Comparison of ENCODE assay signal across 18 mouse cellular contexts in genomic region chr7:116221883-116222282, GRCm38 (mm10).
DNase-seq lines count a peak whose midpoint lies in the region; ATAC-seq and TF ChIP-seq lines count a peak whose summit lies in the region.
"Had no signal": no experiment of that assay in that cellular context is flagged by ENCODE, and none has a peak within 500 bp of the region (broad histone marks: within the 10 kb centered on the region; RNA-seq: fewer than 3 reads in every experiment).

No protein-coding gene starts in this region.

- peak overlapping the region; percentile 31; the same call in 1 of the 2 replicates for H3K4me2 ChIP-seq in heart, embryonic 12.5 days
- H3K4me2 ChIP-seq in kidney, postnatal 0 days (ENCODE audit: low read length), result no peak overlapping the region
- H3K4me2 ChIP-seq: embryonic facial prominence, embryonic 15.5 days; forebrain, embryonic 12.5 days; midbrain, embryonic 12.5 days; neural tube, embryonic 13.5 days had no signal

- no peaks in the 10 kb centered on the region for H3K9me3 ChIP-seq in heart, embryonic 12.5 days (replicated peaks)
- no peaks in the 10 kb centered on the region for H3K9me3 ChIP-seq in kidney, postnatal 0 days (replicated peaks; ENCODE audit: low read length)
- H3K9me3 ChIP-seq: embryonic facial prominence, embryonic 15.5 days; forebrain, embryonic 12.5 days; midbrain, embryonic 12.5 days; neural tube, embryonic 13.5 days had no signal

- peaks cover 63% of the 10 kb centered on the region for H3K4me1 ChIP-seq in heart, embryonic 12.5 days (replicated peaks)
- H3K4me1 ChIP-seq in kidney, postnatal 0 days (replicated peaks; ENCODE audit: insufficient read depth, low read length), result peaks cover 10% of the 10 kb centered on the region

- no peak for TF ChIP-seq CTCF in kidney, postnatal 0 days (IDR thresholded peaks at IDR 0.05; ENCODE audit: low read depth)

- H3K9ac ChIP-seq in heart, embryonic 12.5 days, result no peak overlapping the region
- H3K9ac ChIP-seq in kidney, postnatal 0 days (ENCODE audit: low read depth, low read length), result no peak overlapping the region
- H3K9ac ChIP-seq: embryonic facial prominence, embryonic 15.5 days; forebrain, embryonic 12.5 days; liver, embryonic 14.5 days; midbrain, embryonic 12.5 days; neural tube, embryonic 13.5 days had no signal

- ATAC-seq in heart, embryonic 12.5 days (ENCODE audit: insufficient number of reproducible peaks, low FRiP score), result no peak
- no peak; the same call in 1 of the 2 replicates for ATAC-seq in kidney, postnatal 0 days (replicated peaks; ENCODE audit: low FRiP score, low read depth)
- ATAC-seq in inflammation-experienced regulatory T-cells, adult 6 months, result no peak
- ATAC-seq: Patski had no signal

- DNase-seq in heart, postnatal 10 days, result no peak
- peak; percentile 69 for DNase-seq in kidney, postnatal 0 days (ENCODE audit: low spot score)
- no peak for DNase-seq in kidney, postnatal 36 days
- peak; percentile 4 for DNase-seq in NIH3T3 (ENCODE audit: low read depth)
- peak; percentile 70 for DNase-seq in lung, postnatal 10 days
- DNase-seq in thymus, postnatal 0 days (ENCODE audit: low spot score), result no peak
- DNase-seq: cerebellum, adult 18-20 months; heart, adult 2 months; retina, postnatal 1 day; thymus, postnatal 25 days had no signal

- no peak overlapping the region for H3K27ac ChIP-seq in heart, embryonic 12.5 days (ENCODE audit: poor library complexity, severe bottlenecking)
- H3K27ac ChIP-seq in kidney, postnatal 0 days, result no peak overlapping the region
- H3K27ac ChIP-seq: embryonic facial prominence, embryonic 15.5 days; forebrain, embryonic 12.5 days; heart, adult 2 months; liver, embryonic 14.5 days; midbrain, embryonic 12.5 days; neural tube, embryonic 13.5 days had no signal

- WGBS in heart, embryonic 12.5 days, result 46% methylated on average over 7 of the region's 7 CpGs
- WGBS in kidney, postnatal 0 days, result 19% methylated on average over 7 of the region's 7 CpGs

- H3K4me3 ChIP-seq in heart, embryonic 12.5 days, result no peak overlapping the region
- no peak overlapping the region for H3K4me3 ChIP-seq in kidney, postnatal 0 days (replicated peaks; ENCODE audit: low read depth, low read length)
- H3K4me3 ChIP-seq: embryonic facial prominence, embryonic 15.5 days; forebrain, embryonic 12.5 days; heart, adult 2 months; midbrain, embryonic 12.5 days; neural tube, embryonic 13.5 days had no signal

- peaks cover 7% of the 10 kb centered on the region; the same call in 1 of the 2 replicates for H3K36me3 ChIP-seq in heart, embryonic 12.5 days
- no peaks in the 10 kb centered on the region for H3K36me3 ChIP-seq in kidney, postnatal 0 days (ENCODE audit: insufficient read depth, low read length)
- H3K36me3 ChIP-seq: embryonic facial prominence, embryonic 15.5 days; forebrain, embryonic 12.5 days; midbrain, embryonic 12.5 days; neural tube, embryonic 13.5 days had no signal

- intact Hi-C loops in heart, postnatal 10 days (cut with DNase I), result no loop called here

- no peaks in the 10 kb centered on the region for H3K27me3 ChIP-seq in heart, embryonic 12.5 days (replicated peaks)
- H3K27me3 ChIP-seq in kidney, postnatal 0 days (ENCODE audit: insufficient read depth, low read length), result no peaks in the 10 kb centered on the region
- H3K27me3 ChIP-seq: embryonic facial prominence, embryonic 15.5 days; forebrain, embryonic 12.5 days; midbrain, embryonic 12.5 days; neural tube, embryonic 13.5 days; Patski had no signal

Comparison
In these comparisons a context has a peak if more than half of its experiments do, and no peak if none do; other contexts are left out.
1. DNase-seq: peak in kidney, postnatal 0 days (single experiment), NIH3T3 (single experiment) and lung, postnatal 10 days (single experiment); none in heart, postnatal 10 days (0 of 2), kidney, postnatal 36 days (0 of 2) and thymus, postnatal 0 days (single experiment).